Mouse (Mus musculus): ENCODE measurements around the gene Ltbp1. TPM values are rescaled to one million over a fixed set of nuclear protein-coding genes. Genes with fewer than 3 reads are reported as not detected.

The Ltbp1 gene
- polyA plus RNA-seq, 1 experiment from 2014 or later, result 2.9 TPM

DNA sequence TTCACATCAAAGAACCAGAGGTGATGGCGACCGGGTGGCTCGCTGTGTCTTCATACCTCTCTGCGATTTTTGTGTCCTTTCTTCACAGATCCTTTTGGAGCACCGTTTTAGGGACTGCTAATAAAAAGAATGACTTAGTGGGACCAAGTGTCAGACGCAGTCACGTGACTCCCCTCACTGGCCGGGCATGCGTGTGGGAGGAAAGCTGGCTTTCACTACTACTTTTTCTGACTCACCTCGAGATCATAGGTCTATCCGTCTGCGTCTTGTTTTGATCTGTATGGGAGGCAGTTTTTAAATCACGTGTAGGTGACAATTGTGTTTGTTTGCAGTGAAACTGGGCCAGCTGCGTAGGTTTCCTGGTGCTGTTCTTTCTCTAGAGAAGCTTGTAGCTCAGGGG is 28.0 kb downstream of the Ltbp1 start:
- no peak overlapping the region for H3K9ac ChIP-seq
- no peaks in the 10 kb centered on the region for H3K27me3 ChIP-seq
- DNase-seq, result no peak
- no peaks in the 10 kb centered on the region for H3K36me3 ChIP-seq
- no peak overlapping the region for H3K4me2 ChIP-seq
- H3K27ac ChIP-seq, result no peak overlapping the region
- no peak overlapping the region for H3K4me3 ChIP-seq (replicated peaks)
- no peak for ATAC-seq (ENCODE audit: low read depth)
- no peaks in the 10 kb centered on the region for H3K9me3 ChIP-seq (replicated peaks)
- WGBS (ENCODE audit: insufficient replicate concordance), result 80% methylated on average over 14 of the region's 14 CpGs
- H3K4me1 ChIP-seq (replicated peaks), result no peaks in the 10 kb centered on the region

GRCm38 (mm10) chr17:75033872-75034615 is 28.7 kb downstream of the Ltbp1 start:
- DNase-seq (no peak), ATAC-seq (ENCODE audit: low read depth) (no peak)
- H3K36me3 ChIP-seq, result no peaks in the 10 kb centered on the region
- H3K4me3 ChIP-seq (replicated peaks), result no peak overlapping the region
- 71% methylated on average over 21 of the region's 21 CpGs for WGBS (ENCODE audit: insufficient replicate concordance)
- H3K27me3 ChIP-seq, result no peaks in the 10 kb centered on the region
- H3K9me3 ChIP-seq (replicated peaks), result no peaks in the 10 kb centered on the region
- H3K9ac ChIP-seq, result no peak overlapping the region
- no peak overlapping the region for H3K27ac ChIP-seq
- H3K4me2 ChIP-seq, result no peak overlapping the region
- no peaks in the 10 kb centered on the region for H3K4me1 ChIP-seq (replicated peaks)

- 65% methylated on average over 6 of the region's 6 CpGs for WGBS (ENCODE audit: insufficient replicate concordance)
- no peaks in the 10 kb centered on the region for H3K27me3 ChIP-seq
- no peaks in the 10 kb centered on the region for H3K4me1 ChIP-seq (replicated peaks)
- no peak for ATAC-seq (ENCODE audit: low read depth)
- H3K27ac ChIP-seq, result no peak overlapping the region
- DNase-seq, result no peak
- H3K9ac ChIP-seq, result no peak overlapping the region
- no peak overlapping the region for H3K4me2 ChIP-seq
- H3K4me3 ChIP-seq (replicated peaks), result no peak overlapping the region
- no peaks in the 10 kb centered on the region for H3K9me3 ChIP-seq (replicated peaks)
- no peaks in the 10 kb centered on the region for H3K36me3 ChIP-seq
Measured at GRCm38 (mm10) chr17:75036881-75037280, 31.5 kb downstream of the Ltbp1 start.

GRCm38 (mm10) chr17:75039017-75039416 is 33.6 kb downstream of the Ltbp1 start:
- 70% methylated on average over 4 of the region's 4 CpGs for WGBS (ENCODE audit: insufficient replicate concordance)
- no peak for DNase-seq
- H3K4me2 ChIP-seq, result no peak overlapping the region

DNA sequence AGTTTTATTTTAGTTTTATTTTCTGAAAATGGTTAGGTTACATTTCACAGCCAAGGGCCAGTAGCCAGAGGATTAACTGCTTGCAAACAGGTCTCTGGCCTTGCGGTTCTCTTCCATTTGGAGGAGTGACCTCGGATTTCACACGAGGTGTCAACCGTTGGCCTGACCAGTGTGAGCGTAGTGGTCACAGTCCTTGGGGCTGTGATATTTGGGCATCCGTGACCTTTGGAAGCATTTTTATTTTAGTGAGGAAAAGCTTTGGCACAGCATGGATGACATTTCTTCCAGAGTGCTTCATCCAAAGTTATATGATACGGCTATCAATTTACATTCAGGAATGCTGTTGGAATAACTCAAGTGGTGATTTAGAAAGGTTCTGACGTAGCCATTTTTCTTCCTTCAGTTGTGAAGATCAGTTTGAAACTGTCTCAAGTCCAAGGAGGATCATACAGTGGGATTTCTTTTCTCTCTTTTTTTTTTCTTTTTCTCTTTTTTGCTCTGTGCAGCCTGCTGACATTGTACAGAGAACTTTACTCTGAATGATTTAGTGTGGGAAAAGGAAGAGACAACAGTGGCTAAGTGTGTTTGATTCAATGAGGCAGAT is 44.1 kb downstream of the Ltbp1 start:
- no peak for ATAC-seq (ENCODE audit: low read depth)
- Histone ChIP-seq H3K4me2 (no peak overlapping the region), H3K9ac (no peak overlapping the region), H3K9me3 (replicated peaks) (0 out of 2 replicates have a peak, but pooled peaks cover 4% of the 10 kb centered on the region), H3K4me3 (replicated peaks) (no peak overlapping the region), H3K27ac (no peak overlapping the region), H3K36me3 (no peaks in the 10 kb centered on the region), H3K4me1 (replicated peaks) (no peaks in the 10 kb centered on the region), H3K27me3 (no peaks in the 10 kb centered on the region)
- 75% methylated on average over 8 of the region's 8 CpGs for WGBS (ENCODE audit: insufficient replicate concordance)
- DNase-seq, result no peak

More at GRCm38 (mm10) chr17:75039017-75039416, 33.6 kb downstream of the Ltbp1 start:
- Histone ChIP-seq H3K36me3 (no peaks in the 10 kb centered on the region), H3K4me1 (replicated peaks) (no peaks in the 10 kb centered on the region), H3K4me3 (replicated peaks) (no peak overlapping the region), H3K27me3 (no peaks in the 10 kb centered on the region), H3K27ac (no peak overlapping the region), H3K9me3 (replicated peaks) (no peaks in the 10 kb centered on the region), H3K9ac (no peak overlapping the region)
- no peak for ATAC-seq (ENCODE audit: low read depth)

DNA sequence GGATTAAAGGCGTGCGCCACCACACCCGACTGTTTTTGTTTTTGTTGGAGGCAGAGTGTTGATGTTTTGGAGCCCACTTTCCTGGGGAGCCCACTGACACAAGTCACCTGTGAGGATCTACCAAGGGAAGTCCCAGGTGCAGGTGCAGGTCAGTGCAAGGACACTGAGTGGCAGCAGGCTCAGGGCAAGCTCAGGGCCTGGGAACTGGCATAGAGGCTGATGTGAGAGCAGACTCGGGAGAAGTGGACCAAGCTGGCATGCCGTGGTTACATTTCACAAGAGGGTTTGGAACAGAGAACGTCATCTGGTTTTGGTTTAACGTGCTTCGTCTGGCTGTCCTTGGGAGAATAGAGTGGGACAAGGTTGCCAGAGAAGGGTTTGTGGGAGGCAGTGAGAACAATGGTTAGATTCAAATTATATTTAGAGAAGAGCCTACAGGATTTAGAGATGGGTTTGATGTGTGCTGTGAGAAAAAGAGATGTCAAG is 46.1 kb downstream of the Ltbp1 start:
- Histone ChIP-seq H3K9me3 (replicated peaks) (no peaks in the 10 kb centered on the region), H3K27me3 (no peaks in the 10 kb centered on the region), H3K27ac (no peak overlapping the region), H3K4me3 (replicated peaks) (no peak overlapping the region), H3K36me3 (no peaks in the 10 kb centered on the region), H3K9ac (no peak overlapping the region), H3K4me2 (no peak overlapping the region), H3K4me1 (replicated peaks) (no peaks in the 10 kb centered on the region)
- DNase-seq (no peak), ATAC-seq (ENCODE audit: low read depth) (no peak)
- 84% methylated on average over 8 of the region's 8 CpGs for WGBS (ENCODE audit: insufficient replicate concordance)

DNA sequence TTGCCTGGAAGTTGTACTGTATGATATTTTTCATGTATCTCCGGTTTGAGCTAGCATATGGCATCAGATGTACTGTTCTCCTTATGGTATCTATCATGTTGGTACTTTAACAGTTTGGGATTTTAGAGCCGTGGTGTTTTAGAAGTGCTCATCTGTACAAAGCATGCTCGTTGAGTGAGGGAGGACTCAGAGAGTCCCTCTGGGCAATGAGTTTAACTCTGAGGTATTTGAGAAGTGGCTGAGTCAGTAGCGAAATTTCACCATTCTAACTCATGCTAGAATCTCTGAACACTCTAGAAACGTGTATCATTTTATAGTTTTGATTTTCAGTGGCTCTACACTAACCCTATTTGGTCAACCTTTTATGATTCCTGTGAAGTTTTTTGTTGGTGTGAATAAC is 49.9 kb downstream of the Ltbp1 start:
- ATAC-seq (ENCODE audit: low read depth), result no peak
- Histone ChIP-seq H3K27ac (no peak overlapping the region), H3K4me3 (replicated peaks) (no peak overlapping the region), H3K4me2 (no peak overlapping the region), H3K36me3 (no peaks in the 10 kb centered on the region), H3K27me3 (no peaks in the 10 kb centered on the region), H3K9ac (no peak overlapping the region), H3K9me3 (replicated peaks) (no peaks in the 10 kb centered on the region), H3K4me1 (replicated peaks) (no peaks in the 10 kb centered on the region)
- 65% methylated on average over 5 of the region's 5 CpGs for WGBS (ENCODE audit: insufficient replicate concordance)
- no peak for DNase-seq

DNA sequence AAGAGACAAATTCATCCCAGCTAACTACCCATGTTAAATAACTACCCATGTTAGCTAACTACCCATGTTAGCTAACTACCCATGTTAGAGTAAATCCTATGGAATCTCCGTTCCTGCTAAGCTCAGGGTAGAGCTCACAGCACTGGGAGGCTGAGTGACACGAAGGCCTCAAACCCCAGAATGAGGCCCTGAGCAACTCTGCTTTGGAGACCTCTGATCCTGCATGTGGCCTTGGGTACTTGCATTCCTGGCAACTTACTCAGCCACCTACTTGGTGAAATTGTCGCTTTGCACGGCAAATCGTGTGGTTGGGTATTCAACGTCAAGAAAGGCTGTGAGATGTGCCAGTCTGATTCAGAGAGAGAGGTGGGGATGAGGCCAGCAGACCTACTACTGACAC is 50.6 kb downstream of the Ltbp1 start:
- H3K36me3 ChIP-seq, result no peaks in the 10 kb centered on the region
- no peaks in the 10 kb centered on the region for H3K4me1 ChIP-seq (replicated peaks)
- no peak overlapping the region for H3K4me2 ChIP-seq
- no peaks in the 10 kb centered on the region for H3K9me3 ChIP-seq (replicated peaks)
- DNase-seq, result no peak
- WGBS (ENCODE audit: insufficient replicate concordance), result 83% methylated on average over 6 of the region's 6 CpGs
- no peak overlapping the region for H3K4me3 ChIP-seq (replicated peaks)
- H3K9ac ChIP-seq, result no peak overlapping the region
- no peak overlapping the region for H3K27ac ChIP-seq
- ATAC-seq (ENCODE audit: low read depth), result no peak
- no peaks in the 10 kb centered on the region for H3K27me3 ChIP-seq

- Histone ChIP-seq H3K4me2 (no peak overlapping the region), H3K27ac (no peak overlapping the region), H3K9ac (no peak overlapping the region), H3K36me3 (no peaks in the 10 kb centered on the region), H3K9me3 (replicated peaks) (no peaks in the 10 kb centered on the region), H3K4me3 (replicated peaks) (no peak overlapping the region), H3K4me1 (replicated peaks) (no peaks in the 10 kb centered on the region), H3K27me3 (no peaks in the 10 kb centered on the region)
- DNase-seq (no peak), ATAC-seq (ENCODE audit: low read depth) (no peak)
- 66% methylated on average over 8 of the region's 8 CpGs for WGBS (ENCODE audit: insufficient replicate concordance)
Measured at GRCm38 (mm10) chr17:75056631-75057030, 51.3 kb downstream of the Ltbp1 start.

GRCm38 (mm10) chr17:75066340-75066739 is 61.0 kb downstream of the Ltbp1 start:
- Histone ChIP-seq H3K36me3 (no peaks in the 10 kb centered on the region), H3K9ac (no peak overlapping the region), H3K27me3 (no peaks in the 10 kb centered on the region), H3K4me2 (no peak overlapping the region), H3K9me3 (replicated peaks) (no peaks in the 10 kb centered on the region), H3K4me1 (replicated peaks) (peaks cover 13% of the 10 kb centered on the region), H3K4me3 (replicated peaks) (no peak overlapping the region), H3K27ac (no peak overlapping the region)
- ATAC-seq (ENCODE audit: low read depth) (no peak), DNase-seq (no peak)
- WGBS (ENCODE audit: insufficient replicate concordance), result 81% methylated on average over 7 of the region's 7 CpGs

DNA sequence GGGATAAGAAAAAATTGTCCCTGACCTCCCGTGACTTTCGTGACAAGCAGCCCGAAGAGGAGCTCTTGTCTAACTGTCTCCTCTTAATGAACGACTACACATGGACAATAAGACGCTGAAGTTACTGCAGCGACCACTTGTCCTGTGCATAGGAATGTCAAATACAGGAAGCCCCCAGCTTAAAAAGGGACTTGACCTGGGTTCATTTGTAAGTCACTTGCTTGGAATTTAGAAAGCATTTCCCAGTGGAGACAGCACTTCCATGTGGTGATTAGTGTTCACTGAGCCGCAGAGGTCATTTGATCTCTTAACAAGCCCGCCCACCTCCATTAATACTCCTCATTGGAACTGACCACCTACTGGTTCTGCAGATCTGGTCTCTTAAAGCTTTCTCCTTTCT is 61.9 kb downstream of the Ltbp1 start:
- H3K4me1 ChIP-seq (replicated peaks), result peaks cover 23% of the 10 kb centered on the region
- H3K4me2 ChIP-seq, result no peak overlapping the region
- 63% methylated on average over 8 of the region's 8 CpGs for WGBS (ENCODE audit: insufficient replicate concordance)
- no peak overlapping the region for H3K9ac ChIP-seq
- H3K9me3 ChIP-seq (replicated peaks), result no peaks in the 10 kb centered on the region
- no peak for ATAC-seq (ENCODE audit: low read depth)
- no peaks in the 10 kb centered on the region for H3K27me3 ChIP-seq
- DNase-seq, result no peak
- no peak overlapping the region for H3K27ac ChIP-seq
- no peaks in the 10 kb centered on the region for H3K36me3 ChIP-seq
- no peak overlapping the region for H3K4me3 ChIP-seq (replicated peaks)

GRCm38 (mm10) chr17:75069232-75069631 is 63.9 kb downstream of the Ltbp1 start:
- no peak for DNase-seq
- Histone ChIP-seq H3K9ac (no peak overlapping the region), H3K4me1 (replicated peaks) (peaks cover 41% of the 10 kb centered on the region), H3K4me2 (no peak overlapping the region), H3K27me3 (no peaks in the 10 kb centered on the region), H3K36me3 (no peaks in the 10 kb centered on the region), H3K9me3 (replicated peaks) (no peaks in the 10 kb centered on the region), H3K4me3 (replicated peaks) (no peak overlapping the region), H3K27ac (no peak overlapping the region)
- 82% methylated on average over 5 of the region's 5 CpGs for WGBS (ENCODE audit: insufficient replicate concordance)
- ATAC-seq (ENCODE audit: low read depth), result no peak

All from liver, embryonic 13.5 days (tissue).